Mouse (Mus musculus) stomach, embryonic 15.5 days (tissue): ENCODE data around the gene Clcn1. TPM values are rescaled to one million over a fixed set of nuclear protein-coding genes. Genes with fewer than 3 reads are reported as not detected.

Experiments used
- ATAC-seq: fragments of 200-750 bp; cut with Nextera tagmentation; 2 replicates; pipeline ENCODE4 v1.8.0; 2017; ENCODE audit warnings: low read depth, moderate number of reproducible peaks, moderate TSS enrichment; ENCODE audit not compliant: insufficient read depth, low FRiP score
- H3K27ac ChIP-seq: fragments of 300-500 bp; sonication (generic); 2 replicates; pipeline ENCODE4 v1.5.1; 2015; ENCODE audit warnings: mild to moderate bottlenecking, inconsistent platforms
- H3K27me3 ChIP-seq: fragments of 300-500 bp; sonication (generic); replicated peaks from 2 replicates; pipeline ENCODE4 v1.6.1; 2015; ENCODE audit warnings: inconsistent platforms
- H3K36me3 ChIP-seq: fragments of 300-500 bp; sonication (generic); 2 replicates; pipeline ENCODE4 v1.6.1; 2015; ENCODE audit warnings: inconsistent platforms
- H3K4me1 ChIP-seq: fragments of 300-500 bp; sonication (generic); 2 replicates; pipeline ENCODE4 v1.6.1; 2015; ENCODE audit warnings: inconsistent platforms
- H3K4me2 ChIP-seq: fragments of 300-500 bp; sonication (generic); 2 replicates; pipeline ENCODE4 v1.6.1; 2015; ENCODE audit warnings: mild to moderate bottlenecking, inconsistent platforms
- H3K4me3 ChIP-seq: fragments of 300-500 bp; sonication (generic); replicated peaks from 2 replicates; pipeline ENCODE4 v1.5.1; 2015; ENCODE audit warnings: inconsistent platforms
- H3K9ac ChIP-seq: fragments of 300-500 bp; sonication (generic); 2 replicates; pipeline ENCODE4 v1.6.1; 2015; ENCODE audit warnings: inconsistent platforms
- H3K9me3 ChIP-seq: fragments of 300-500 bp; sonication (generic); 2 replicates; pipeline ENCODE4 v1.6.1; 2016; ENCODE audit warnings: inconsistent platforms
- WGBS: fragments of 180-500 bp; shearing (Covaris S2); methylation state at CpG from one replicate; pipeline ENCODE4 v1.1.7; 2015; 5-methylcytosine and 5-hydroxymethylcytosine counted together
- polyA plus RNA-seq: library from polyadenylated mRNA; unstranded; fragments of >200 nt; fragmentation: Nextera tagmentation; extraction: Ambion mirVana; gene quantifications from 2 replicates; pipeline ENCODE4 v1.2.1, GENCODE M21; 2015

Clcn1 gene
- polyA plus RNA-seq, 1 experiment from 2014 or later = 0.12 TPM

- peak; percentile 98 for ATAC-seq
- H3K9me3 ChIP-seq = no peaks in the 10 kb centered on the region
- H3K36me3 ChIP-seq = peaks cover 24% of the 10 kb centered on the region
- peak within 1 kb of the TSS; percentile 91 for H3K9ac ChIP-seq
- H3K4me3 ChIP-seq = peak within 1 kb of the TSS; percentile 90
- H3K27ac ChIP-seq = peak within 1 kb of the TSS; percentile 94
- no peaks in the 10 kb centered on the region for H3K27me3 ChIP-seq
- WGBS = under 1% methylated on average over 51 of the region's 51 CpGs
- H3K4me2 ChIP-seq = peak within 1 kb of the TSS; percentile 77
- peaks cover 2% of the 10 kb centered on the region; the same call in 1 of the 2 replicates for H3K4me1 ChIP-seq
These were observed 21.7 kb upstream of the Clcn1 start, which contains the start of gene Casp2 for GRCm38 (mm10) chr6:42264626-42265312. Gene Casp2 (plus strand): TSS chr6:42264985.

DNA sequence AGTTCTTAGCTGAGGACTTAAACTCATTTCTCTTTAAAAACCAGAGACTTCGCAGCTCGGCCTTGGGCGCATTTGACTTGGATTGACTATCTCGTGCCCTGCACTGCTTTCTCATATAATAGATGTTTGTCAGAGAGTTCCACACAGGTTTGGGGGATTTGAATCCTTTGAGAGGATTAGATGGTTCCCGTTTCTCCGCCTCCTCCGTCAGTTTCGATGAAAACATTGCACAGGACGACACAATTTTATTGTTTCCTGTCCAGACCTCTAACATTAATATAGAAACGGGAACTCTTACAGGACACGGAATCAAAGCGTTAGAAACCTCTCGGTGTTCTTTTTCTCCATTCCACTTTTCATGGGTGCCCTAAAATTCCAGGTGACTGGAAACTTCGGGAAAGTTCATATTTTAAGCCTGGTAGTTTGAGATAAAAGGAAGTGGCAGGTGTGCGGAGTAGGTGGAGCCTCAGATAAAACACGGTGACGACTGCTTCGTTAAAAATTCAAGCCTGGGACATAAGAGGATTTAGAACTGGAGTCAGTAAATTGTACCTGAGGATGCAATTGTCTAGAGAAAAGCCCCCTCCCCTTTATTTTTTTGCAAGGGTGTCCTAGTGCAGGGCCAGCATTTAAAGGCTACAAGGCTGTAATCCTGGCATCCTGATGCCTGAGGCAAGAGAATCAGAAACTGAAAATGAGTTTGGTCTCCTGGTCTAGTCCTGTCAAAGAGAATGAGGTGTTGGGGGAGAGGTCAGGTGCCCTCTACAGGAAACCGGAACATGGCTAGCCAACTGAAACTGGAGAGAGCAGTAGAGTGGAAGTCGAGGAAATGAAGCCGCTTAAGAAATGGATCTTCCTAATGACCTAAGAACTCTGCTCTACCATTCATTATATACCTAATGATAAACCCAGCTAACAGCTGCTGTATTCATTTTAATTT, 20.8 kb upstream of the Clcn1 start:
- Histone ChIP-seq H3K27ac (peak overlapping the region; percentile 94), H3K4me1 (peaks cover 2% of the 10 kb centered on the region; the same call in 1 of the 2 replicates), H3K36me3 (peaks cover 29% of the 10 kb centered on the region), H3K27me3 (no peaks in the 10 kb centered on the region), H3K9ac (peak overlapping the region; percentile 91), H3K4me3 (peak overlapping the region; percentile 90), H3K4me2 (peak overlapping the region; percentile 77), H3K9me3 (no peaks in the 10 kb centered on the region)
- under 1% methylated on average over 21 of the region's 21 CpGs for WGBS
- ATAC-seq = no peak

DNA sequence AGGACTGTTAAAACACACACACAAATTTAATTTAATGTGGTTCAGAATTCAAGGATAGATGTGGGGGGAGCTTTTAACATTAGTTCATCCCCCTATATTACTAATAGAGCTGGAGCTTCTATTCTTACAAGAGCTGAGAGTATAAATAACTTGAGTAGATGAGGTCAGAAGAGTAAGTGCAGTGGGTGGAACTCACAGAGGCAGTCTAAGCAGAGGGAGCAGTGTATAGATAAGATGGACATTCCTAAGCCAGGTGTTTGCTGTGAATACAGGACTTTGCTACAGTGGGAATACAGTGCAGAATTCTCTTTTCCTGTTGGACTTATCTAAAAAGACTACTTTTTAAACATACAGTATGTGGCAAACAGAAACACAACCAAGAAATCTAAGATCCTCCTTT, 15.7 kb upstream of the Clcn1 start:
- H3K4me3 ChIP-seq = no peak overlapping the region
- no peaks in the 10 kb centered on the region for H3K9me3 ChIP-seq
- no peak for ATAC-seq
- no peak overlapping the region for H3K9ac ChIP-seq
- H3K36me3 ChIP-seq = peaks cover 39% of the 10 kb centered on the region
- no peak overlapping the region for H3K4me2 ChIP-seq
- no peaks in the 10 kb centered on the region for H3K27me3 ChIP-seq
- H3K27ac ChIP-seq = no peak overlapping the region
- peaks cover 2% of the 10 kb centered on the region; the same call in 1 of the 2 replicates for H3K4me1 ChIP-seq

DNA sequence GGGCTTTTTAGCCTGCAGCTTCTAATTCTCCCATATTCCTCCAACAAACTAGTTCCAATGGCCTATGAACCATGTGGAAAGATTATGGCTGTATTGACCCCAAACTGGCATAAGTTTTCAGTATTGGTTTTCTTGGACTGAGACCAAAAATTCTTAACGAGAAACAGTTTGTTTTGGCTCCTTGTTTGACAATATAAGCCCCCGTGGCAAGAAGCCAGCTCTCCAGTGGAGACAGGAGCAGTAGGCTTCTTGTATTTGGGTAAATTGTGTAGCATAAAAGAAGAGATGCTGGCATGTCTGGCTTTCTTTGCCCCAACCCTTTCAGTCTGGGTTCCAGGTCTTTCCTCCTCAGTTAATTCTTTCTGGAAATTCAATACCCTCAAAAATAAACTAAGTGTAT, 10.3 kb upstream of the Clcn1 start:
- H3K4me2 ChIP-seq = no peak overlapping the region
- H3K27me3 ChIP-seq = no peaks in the 10 kb centered on the region
- no peaks in the 10 kb centered on the region for H3K9me3 ChIP-seq
- no peak for ATAC-seq
- no peaks in the 10 kb centered on the region for H3K4me1 ChIP-seq
- WGBS = 52% methylated on average over 2 of the region's 2 CpGs
- no peak overlapping the region for H3K9ac ChIP-seq
- no peak overlapping the region for H3K4me3 ChIP-seq
- peaks cover 56% of the 10 kb centered on the region for H3K36me3 ChIP-seq
- H3K27ac ChIP-seq = no peak overlapping the region

GRCm38 (mm10) chr6:42282865-42283528, 3.5 kb upstream of the Clcn1 start:
- no peak overlapping the region for H3K27ac ChIP-seq
- no peak overlapping the region for H3K4me3 ChIP-seq
- H3K4me2 ChIP-seq = no peak overlapping the region
- WGBS = 75% methylated on average over 5 of the region's 5 CpGs
- no peaks in the 10 kb centered on the region for H3K27me3 ChIP-seq
- peaks cover 31% of the 10 kb centered on the region for H3K36me3 ChIP-seq
- H3K9ac ChIP-seq = no peak overlapping the region
- H3K4me1 ChIP-seq = no peaks in the 10 kb centered on the region
- ATAC-seq = no peak
- H3K9me3 ChIP-seq = no peaks in the 10 kb centered on the region

DNA sequence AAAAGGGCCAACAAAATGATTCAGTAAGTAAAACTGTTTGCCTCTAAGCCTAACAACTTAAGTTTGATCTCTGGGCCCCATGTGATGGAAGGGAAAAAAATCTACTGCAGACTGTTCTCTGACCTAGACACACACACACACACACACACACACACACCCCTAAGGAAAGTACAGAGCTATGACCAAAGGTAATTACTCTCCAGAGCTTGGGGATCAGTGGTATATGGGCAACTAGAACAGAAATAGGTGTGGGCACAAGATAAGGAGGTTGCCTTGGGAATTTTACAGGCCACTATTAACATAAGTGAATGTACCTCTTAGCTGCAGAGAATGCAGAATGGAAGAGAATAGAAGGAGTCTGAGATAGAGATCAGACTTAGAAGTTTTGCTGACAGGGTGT, 1.1 kb downstream of the Clcn1 start:
- H3K27me3 ChIP-seq = no peaks in the 10 kb centered on the region
- H3K27ac ChIP-seq = no peak overlapping the region
- H3K4me3 ChIP-seq = no peak overlapping the region
- H3K9me3 ChIP-seq = no peaks in the 10 kb centered on the region
- H3K9ac ChIP-seq = no peak overlapping the region
- no peak for ATAC-seq
- no peaks in the 10 kb centered on the region for H3K36me3 ChIP-seq
- H3K4me1 ChIP-seq = no peaks in the 10 kb centered on the region
- H3K4me2 ChIP-seq = no peak overlapping the region

- no peaks in the 10 kb centered on the region for H3K36me3 ChIP-seq
- H3K27ac ChIP-seq = no peak overlapping the region
- no peak overlapping the region for H3K9ac ChIP-seq
- H3K4me1 ChIP-seq = no peaks in the 10 kb centered on the region
- no peaks in the 10 kb centered on the region for H3K27me3 ChIP-seq
- H3K9me3 ChIP-seq = no peaks in the 10 kb centered on the region
- WGBS = 82% methylated on average over 6 of the region's 6 CpGs
- H3K4me2 ChIP-seq = no peak overlapping the region
- ATAC-seq = no peak
- no peak overlapping the region for H3K4me3 ChIP-seq
These were observed 6.8 kb downstream of the Clcn1 start for GRCm38 (mm10) chr6:42293327-42293726.

- no peak for ATAC-seq
- WGBS = 60% methylated on average over 3 of the region's 3 CpGs
- H3K4me3 ChIP-seq = no peak overlapping the region
These were observed 9.1 kb downstream of the Clcn1 start for GRCm38 (mm10) chr6:42295549-42296094.

DNA sequence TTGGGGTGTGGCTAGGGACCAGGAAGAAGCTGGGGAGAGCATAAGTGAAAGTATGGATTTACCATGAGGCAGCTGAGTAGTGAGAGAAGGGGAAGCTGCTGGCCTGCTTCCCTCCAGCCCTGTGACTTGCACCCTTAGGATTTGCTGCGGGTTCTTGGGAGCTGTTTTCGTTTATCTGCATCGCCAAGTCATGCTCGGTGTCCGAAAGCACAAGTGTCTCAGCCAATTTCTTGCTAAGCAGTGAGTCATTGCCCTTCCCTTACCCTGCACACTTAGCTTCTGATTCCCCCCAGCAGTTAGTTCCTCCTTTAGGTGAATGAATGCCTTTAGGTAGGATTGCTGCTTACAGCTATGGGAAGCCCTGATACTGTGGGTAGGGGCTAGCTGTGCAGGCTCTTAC, 12.9 kb downstream of the Clcn1 start:
- H3K4me3 ChIP-seq = no peak overlapping the region
- 74% methylated on average over 5 of the region's 5 CpGs for WGBS
- ATAC-seq = no peak
- no peak overlapping the region for H3K9ac ChIP-seq
- no peaks in the 10 kb centered on the region for H3K9me3 ChIP-seq
- H3K27ac ChIP-seq = no peak overlapping the region
- no peak overlapping the region for H3K4me2 ChIP-seq
- no peaks in the 10 kb centered on the region for H3K27me3 ChIP-seq
- no peaks in the 10 kb centered on the region for H3K36me3 ChIP-seq
- H3K4me1 ChIP-seq = no peaks in the 10 kb centered on the region

More at GRCm38 (mm10) chr6:42295549-42296094, 9.1 kb downstream of the Clcn1 start:
- no peaks in the 10 kb centered on the region for H3K27me3 ChIP-seq
- no peaks in the 10 kb centered on the region for H3K9me3 ChIP-seq
- H3K4me1 ChIP-seq = no peaks in the 10 kb centered on the region
- H3K9ac ChIP-seq = no peak overlapping the region
- no peaks in the 10 kb centered on the region for H3K36me3 ChIP-seq
- H3K4me2 ChIP-seq = no peak overlapping the region
- H3K27ac ChIP-seq = no peak overlapping the region

DNA sequence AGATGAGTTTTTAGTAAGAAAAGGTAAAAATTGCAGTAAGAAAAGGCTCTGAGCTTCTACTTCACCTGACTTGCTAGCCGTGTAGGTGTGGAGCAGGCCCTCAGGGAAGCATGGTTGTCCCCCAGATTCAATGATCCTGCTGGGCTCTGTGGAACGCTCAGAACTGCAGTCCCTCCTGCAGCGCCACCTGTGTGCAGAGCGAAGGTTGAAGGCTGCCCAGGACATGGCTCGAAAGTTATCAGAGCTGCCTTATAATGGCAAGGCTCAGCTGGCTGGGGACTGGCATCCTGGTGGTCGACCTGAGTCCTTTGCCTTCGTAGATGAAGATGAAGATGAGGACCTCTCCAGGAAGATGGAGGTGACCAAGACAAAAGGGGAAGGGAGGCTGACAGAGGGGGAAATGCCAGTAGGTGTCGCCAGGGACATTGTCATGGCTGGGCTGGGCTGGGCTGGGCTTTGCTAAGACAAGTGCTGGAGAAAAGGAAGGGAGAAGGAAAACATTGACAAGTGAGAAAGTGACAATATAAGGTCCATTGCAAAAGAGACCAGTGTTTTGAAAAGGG, 23.4 kb downstream of the Clcn1 start:
- ATAC-seq = no peak
- WGBS = 43% methylated on average over 8 of the region's 8 CpGs
- H3K9ac ChIP-seq = no peak overlapping the region
- H3K4me1 ChIP-seq = no peaks in the 10 kb centered on the region
- no peaks in the 10 kb centered on the region for H3K27me3 ChIP-seq
- H3K4me3 ChIP-seq = no peak overlapping the region
- no peaks in the 10 kb centered on the region for H3K36me3 ChIP-seq
- no peak overlapping the region for H3K4me2 ChIP-seq
- no peak overlapping the region for H3K27ac ChIP-seq
- H3K9me3 ChIP-seq = no peaks in the 10 kb centered on the region

DNA sequence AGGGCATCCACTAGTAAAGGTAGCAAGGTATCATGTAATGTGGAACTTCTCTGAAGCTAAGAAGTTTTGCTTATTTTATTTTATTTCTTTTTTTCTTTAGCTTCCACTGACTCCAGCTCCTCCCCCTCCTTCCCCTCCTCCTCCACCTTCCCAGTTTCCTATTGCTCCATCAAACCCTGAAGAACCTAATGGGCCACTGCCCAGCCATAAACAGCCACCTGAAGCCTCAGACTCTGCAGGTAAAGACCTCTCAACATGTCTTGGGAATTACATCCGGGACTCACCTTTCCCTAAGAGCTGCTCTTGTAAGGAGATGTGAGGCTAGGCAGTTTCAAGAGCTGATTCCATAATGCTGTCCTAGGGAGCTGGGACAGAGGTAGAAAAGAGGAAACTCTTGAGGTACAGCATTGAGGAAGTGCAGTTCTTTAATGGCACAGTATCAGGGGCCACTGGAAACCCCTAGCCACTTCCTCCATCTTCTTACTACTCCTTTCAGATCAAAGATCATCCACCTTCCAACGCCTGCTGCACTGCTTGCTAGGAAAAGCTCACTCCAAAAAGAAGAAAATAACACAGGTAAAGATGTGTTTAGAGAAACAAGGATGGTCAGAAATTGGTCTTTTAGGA, 24.1 kb downstream of the Clcn1 start:
- Histone ChIP-seq H3K4me2 (no peak overlapping the region), H3K4me1 (no peaks in the 10 kb centered on the region), H3K27me3 (no peaks in the 10 kb centered on the region), H3K4me3 (no peak overlapping the region), H3K27ac (no peak overlapping the region), H3K36me3 (no peaks in the 10 kb centered on the region), H3K9me3 (no peaks in the 10 kb centered on the region), H3K9ac (no peak overlapping the region)
- ATAC-seq = no peak
- 77% methylated on average over 2 of the region's 2 CpGs for WGBS
